Mouse (Mus musculus) spleen, adult 2 months (tissue): ENCODE measurements at regions not wholly inside any gene's neighbourhood (a gene's known extent, or its start where the extent isn't known, plus 50 kb on each side); places are given as distances from the start of the nearest gene placed in this dataset.

Source experiments
- CTCF ChIP-seq: fragments of 200-500 bp; IDR thresholded peaks from 2 replicates; pipeline ENCODE4 v1.5.1; 2011; ENCODE audit warnings: mild to moderate bottlenecking, inconsistent platforms; ENCODE audit not compliant: insufficient read depth, insufficient read length, insufficient replicate concordance; ENCODE audit errors: extremely low read depth
- POLR2A ChIP-seq: fragments of 200-500 bp; IDR thresholded peaks from 2 replicates; pipeline ENCODE4 v1.6.1; 2011; ENCODE audit warnings: low read depth, low read length, inconsistent platforms

- TF ChIP-seq POLR2A, result no peak
- no peak for TF ChIP-seq CTCF
These were observed 146.2 kb downstream of the Sec61b start for GRCm38 (mm10) chr4:47620700-47621099.
